Mouse (Mus musculus) forebrain, embryonic 12.5 days (tissue): ENCODE measurements at regions not wholly inside any gene's neighbourhood (a gene's known extent, or its start where the extent isn't known, plus 50 kb on each side); places are given as distances from the start of the nearest gene placed in this dataset.

Source experiments
- ATAC-seq: fragments of 200-750 bp; cut with Nextera tagmentation; 2 replicates; pipeline ENCODE4 v1.8.0; 2017; ENCODE audit warnings: moderate TSS enrichment; ENCODE audit not compliant: low FRiP score
- H3K27ac ChIP-seq: fragments of 300-500 bp; sonication (generic); 2 replicates; pipeline ENCODE4 v1.5.1; 2016; ENCODE audit warnings: mild to moderate bottlenecking
- H3K27me3 ChIP-seq: fragments of 300-500 bp; sonication (generic); 2 replicates; pipeline ENCODE4 v1.6.1; 2016; ENCODE audit warnings: mild to moderate bottlenecking
- H3K36me3 ChIP-seq: fragments of 300-500 bp; sonication (generic); replicated peaks from 2 replicates; pipeline ENCODE4 v1.6.1; 2016; ENCODE audit warnings: mild to moderate bottlenecking
- H3K4me1 ChIP-seq: fragments of 300-500 bp; sonication (generic); 2 replicates; pipeline ENCODE4 v1.6.1; 2016
- H3K4me2 ChIP-seq: fragments of 300-500 bp; sonication (generic); 2 replicates; pipeline ENCODE4 v1.6.1; 2016; ENCODE audit warnings: mild to moderate bottlenecking, moderate library complexity
- H3K4me3 ChIP-seq: fragments of 300-500 bp; sonication (generic); replicated peaks from 2 replicates; pipeline ENCODE4 v1.5.1; 2016; ENCODE audit warnings: mild to moderate bottlenecking
- H3K9ac ChIP-seq: fragments of 300-500 bp; sonication (generic); 2 replicates; pipeline ENCODE4 v1.6.1; 2016; ENCODE audit warnings: mild to moderate bottlenecking
- H3K9me3 ChIP-seq: fragments of 300-500 bp; sonication (generic); 2 replicates; pipeline ENCODE4 v1.6.1; 2016
- WGBS: fragments of 180-500 bp; shearing (Covaris S2); methylation state at CpG from one replicate; pipeline ENCODE4 v1.1.7; 2016; 5-methylcytosine and 5-hydroxymethylcytosine counted together

- 90% methylated on average over 2 of the region's 2 CpGs for WGBS
- ATAC-seq: no peak
- no peak overlapping the region for H3K27ac ChIP-seq
- H3K9me3 ChIP-seq: no peaks in the 10 kb centered on the region
- no peak overlapping the region for H3K9ac ChIP-seq
- H3K4me1 ChIP-seq: no peaks in the 10 kb centered on the region
- H3K4me3 ChIP-seq: no peak overlapping the region
- no peaks in the 10 kb centered on the region for H3K27me3 ChIP-seq
- no peak overlapping the region for H3K4me2 ChIP-seq
- no peaks in the 10 kb centered on the region for H3K36me3 ChIP-seq
Observed at GRCm38 (mm10) chr13:35229601-35230000, 202.7 kb upstream of the Eci2 start.

DNA sequence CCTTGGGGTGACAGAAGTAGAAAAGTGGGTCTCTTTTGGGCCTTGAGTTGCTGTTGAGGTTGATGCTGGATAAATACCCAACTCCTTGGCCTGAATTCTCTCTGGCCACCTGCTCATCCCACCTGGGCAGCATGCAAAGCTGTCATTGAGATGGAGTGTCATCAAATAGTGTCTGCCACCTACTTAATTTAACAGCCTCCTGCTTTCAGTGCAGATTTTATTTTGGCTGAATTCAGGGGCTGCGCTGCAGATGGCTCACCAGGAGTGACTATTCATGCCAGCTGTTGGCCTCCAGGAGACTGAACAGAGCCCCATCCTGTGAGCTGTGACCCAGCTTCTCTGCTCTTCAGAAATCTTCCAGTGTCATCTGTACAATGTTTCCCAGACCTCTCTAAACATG lies 206.7 kb upstream of the Eci2 start:
- Histone ChIP-seq H3K4me3 (no peak overlapping the region), H3K9ac (no peak overlapping the region), H3K27ac (no peak overlapping the region), H3K36me3 (no peaks in the 10 kb centered on the region), H3K4me1 (no peaks in the 10 kb centered on the region), H3K4me2 (no peak overlapping the region), H3K9me3 (no peaks in the 10 kb centered on the region), H3K27me3 (no peaks in the 10 kb centered on the region)
- WGBS: 96% methylated on average over 1 of the region's 1 CpGs
- ATAC-seq: no peak

DNA sequence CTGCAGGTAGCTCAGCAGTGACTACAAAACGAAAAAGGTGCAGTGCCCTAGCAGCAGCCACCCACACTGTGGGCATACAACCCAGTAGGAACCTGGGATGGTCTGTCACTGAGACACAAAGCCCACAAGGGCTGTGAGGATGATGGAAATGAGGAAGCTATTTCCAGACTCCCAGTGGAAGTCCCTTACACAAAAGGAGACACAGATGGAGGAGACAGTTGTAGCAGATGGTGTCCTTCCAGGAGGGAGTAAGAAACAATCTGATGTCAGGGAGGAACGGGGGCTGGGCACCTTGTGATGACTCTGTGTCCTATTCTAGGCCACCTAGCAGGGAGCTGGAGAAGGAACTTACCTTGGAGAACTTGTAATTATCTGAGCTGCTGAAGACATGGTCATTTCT lies 214.5 kb upstream of the Eci2 start:
- Histone ChIP-seq H3K4me2 (no peak overlapping the region), H3K36me3 (no peaks in the 10 kb centered on the region), H3K27me3 (no peaks in the 10 kb centered on the region), H3K9me3 (no peaks in the 10 kb centered on the region), H3K9ac (no peak overlapping the region), H3K4me1 (no peaks in the 10 kb centered on the region), H3K4me3 (no peak overlapping the region), H3K27ac (no peak overlapping the region)
- 74% methylated on average over 2 of the region's 2 CpGs for WGBS
- ATAC-seq: no peak

DNA sequence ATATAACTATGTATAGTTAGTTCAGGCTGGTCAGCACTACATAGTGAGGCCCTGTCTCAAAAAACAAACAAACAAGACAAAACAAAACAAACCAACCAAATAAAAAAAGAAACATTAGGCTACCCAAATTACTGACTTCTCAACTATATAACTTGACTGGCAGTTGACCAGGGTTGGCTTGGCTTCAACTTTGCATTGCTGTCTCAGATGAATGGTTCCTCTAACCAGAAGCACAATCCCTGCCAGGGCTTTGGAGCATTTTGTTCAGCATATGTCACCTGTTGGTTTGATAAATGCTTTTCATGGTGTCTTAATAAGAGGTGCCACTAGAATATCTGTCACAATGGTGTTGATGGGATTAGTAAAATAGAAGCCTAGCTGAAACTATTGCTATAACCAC lies 217.1 kb upstream of the Eci2 start:
- no peak overlapping the region for H3K4me2 ChIP-seq
- no peak overlapping the region for H3K9ac ChIP-seq
- ATAC-seq: no peak
- no peaks in the 10 kb centered on the region for H3K27me3 ChIP-seq
- no peaks in the 10 kb centered on the region for H3K9me3 ChIP-seq
- H3K4me1 ChIP-seq: no peaks in the 10 kb centered on the region
- H3K4me3 ChIP-seq: no peak overlapping the region
- no peaks in the 10 kb centered on the region for H3K36me3 ChIP-seq
- H3K27ac ChIP-seq: no peak overlapping the region

DNA sequence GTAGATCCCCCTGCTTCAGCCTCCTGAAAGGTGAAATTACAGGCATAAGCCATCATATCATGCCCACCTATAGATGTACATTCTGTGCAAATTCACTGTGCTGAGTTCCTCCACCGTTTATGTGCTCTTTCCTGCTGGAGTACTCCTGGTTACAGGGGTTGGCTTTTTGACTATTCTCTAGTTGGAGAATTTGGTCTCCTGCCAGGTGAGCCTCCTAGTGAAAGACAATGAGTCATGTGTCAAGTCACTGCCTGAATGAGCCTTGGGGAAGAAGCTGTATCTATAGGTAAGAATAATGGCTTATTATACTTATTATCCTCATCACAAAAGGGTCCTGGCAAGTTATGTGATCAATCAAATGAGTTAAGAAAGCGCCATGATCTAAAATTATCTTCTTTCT lies 230.5 kb upstream of the Eci2 start:
- no peaks in the 10 kb centered on the region for H3K27me3 ChIP-seq
- 84% methylated on average over 2 of the region's 2 CpGs for WGBS
- no peaks in the 10 kb centered on the region for H3K9me3 ChIP-seq
- no peaks in the 10 kb centered on the region for H3K36me3 ChIP-seq
- ATAC-seq: no peak
- H3K4me1 ChIP-seq: no peaks in the 10 kb centered on the region
- no peak overlapping the region for H3K9ac ChIP-seq
- H3K27ac ChIP-seq: no peak overlapping the region
- no peak overlapping the region for H3K4me2 ChIP-seq
- H3K4me3 ChIP-seq: no peak overlapping the region

GRCm38 (mm10) chr13:35258720-35259119 lies 231.8 kb upstream of the Eci2 start:
- no peaks in the 10 kb centered on the region for H3K36me3 ChIP-seq
- no peak for ATAC-seq
- H3K9me3 ChIP-seq: no peaks in the 10 kb centered on the region
- WGBS: 84% methylated on average over 1 of the region's 1 CpGs
- H3K4me1 ChIP-seq: no peaks in the 10 kb centered on the region
- no peaks in the 10 kb centered on the region for H3K27me3 ChIP-seq
- no peak overlapping the region for H3K4me3 ChIP-seq
- H3K4me2 ChIP-seq: no peak overlapping the region
- no peak overlapping the region for H3K27ac ChIP-seq
- no peak overlapping the region for H3K9ac ChIP-seq

DNA sequence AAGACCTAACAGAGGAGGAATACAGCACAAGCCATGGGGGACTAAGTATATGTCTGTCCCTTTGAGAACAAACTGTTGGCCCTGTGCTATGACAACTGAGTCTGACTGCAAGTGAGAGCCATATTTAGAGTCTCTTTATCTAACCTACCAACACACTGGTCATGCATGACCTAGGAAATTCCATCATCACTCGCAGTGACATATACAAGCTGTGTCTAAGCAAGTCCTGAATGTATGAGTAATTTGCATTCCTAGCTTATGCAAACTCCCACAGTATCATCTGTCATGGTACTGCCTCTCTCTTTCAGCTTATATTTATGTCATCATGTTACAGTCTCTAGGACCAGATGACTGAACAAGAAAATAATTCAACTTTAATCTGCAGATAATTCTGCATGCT lies 257.1 kb upstream of the Eci2 start:
- no peak overlapping the region for H3K9ac ChIP-seq
- no peaks in the 10 kb centered on the region for H3K36me3 ChIP-seq
- H3K27ac ChIP-seq: no peak overlapping the region
- H3K4me1 ChIP-seq: no peaks in the 10 kb centered on the region
- no peak overlapping the region for H3K4me3 ChIP-seq
- no peak overlapping the region for H3K4me2 ChIP-seq
- WGBS: 85% methylated on average over 1 of the region's 1 CpGs
- no peak for ATAC-seq
- H3K27me3 ChIP-seq: no peaks in the 10 kb centered on the region
- no peaks in the 10 kb centered on the region for H3K9me3 ChIP-seq

DNA sequence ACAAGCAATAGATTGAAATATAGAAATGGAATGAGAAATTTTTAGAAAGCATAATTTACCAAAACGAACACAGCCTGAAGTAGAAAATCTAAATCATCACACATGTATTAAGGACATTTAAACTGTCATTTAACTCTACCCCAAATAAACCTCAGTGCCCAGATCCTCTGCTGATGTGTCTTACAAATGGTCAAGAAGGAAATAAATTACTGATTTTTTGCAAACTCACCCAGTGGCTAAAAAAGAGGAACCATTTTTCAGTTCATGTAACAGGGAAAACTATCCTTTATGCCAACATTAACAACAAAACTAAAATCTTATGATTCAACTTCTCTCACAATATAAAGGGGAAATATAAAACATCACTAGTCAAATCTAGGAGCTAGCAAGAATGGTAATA lies 275.2 kb upstream of the Eci2 start:
- Histone ChIP-seq H3K4me3 (no peak overlapping the region), H3K9ac (no peak overlapping the region), H3K9me3 (no peaks in the 10 kb centered on the region), H3K36me3 (no peaks in the 10 kb centered on the region), H3K4me2 (no peak overlapping the region), H3K4me1 (no peaks in the 10 kb centered on the region), H3K27me3 (no peaks in the 10 kb centered on the region), H3K27ac (no peak overlapping the region)
- WGBS: 82% methylated on average over 1 of the region's 1 CpGs
- no peak for ATAC-seq

GRCm38 (mm10) chr13:35316772-35317171 lies 289.9 kb upstream of the Eci2 start:
- ATAC-seq: no peak
- 91% methylated on average over 1 of the region's 1 CpGs for WGBS
- no peak overlapping the region for H3K9ac ChIP-seq
- no peaks in the 10 kb centered on the region for H3K9me3 ChIP-seq
- H3K27me3 ChIP-seq: no peaks in the 10 kb centered on the region
- H3K4me1 ChIP-seq: no peaks in the 10 kb centered on the region
- H3K4me3 ChIP-seq: no peak overlapping the region
- H3K4me2 ChIP-seq: no peak overlapping the region
- no peaks in the 10 kb centered on the region for H3K36me3 ChIP-seq
- no peak overlapping the region for H3K27ac ChIP-seq

DNA sequence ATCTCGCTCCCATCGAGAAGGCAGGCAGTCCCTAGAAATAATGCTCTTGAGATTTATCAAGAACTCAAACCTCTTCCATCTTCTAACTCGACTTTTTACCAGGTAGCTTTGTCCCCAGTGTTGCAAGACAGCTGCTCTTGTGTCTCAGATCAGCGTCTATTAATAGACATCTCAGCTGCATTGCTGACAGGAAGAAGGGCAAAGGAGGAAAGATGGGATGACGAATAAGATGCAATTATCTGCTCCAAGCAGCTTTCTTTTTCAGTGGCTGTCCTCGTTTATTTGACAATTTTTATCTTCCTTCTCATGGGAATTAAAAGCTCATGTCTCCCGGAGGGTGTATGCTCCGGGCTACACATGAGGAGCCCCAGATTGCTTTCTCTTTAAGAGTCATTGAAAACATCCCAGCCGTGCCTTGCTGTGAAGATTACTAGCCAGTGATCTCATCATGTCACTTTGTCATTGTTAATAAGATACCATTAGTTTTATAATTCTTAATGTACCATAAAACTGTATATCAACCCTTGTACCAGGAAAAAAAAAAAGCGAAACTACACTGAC lies 299.9 kb upstream of the Eci2 start:
- no peaks in the 10 kb centered on the region for H3K36me3 ChIP-seq
- H3K4me1 ChIP-seq: no peaks in the 10 kb centered on the region
- H3K27me3 ChIP-seq: no peaks in the 10 kb centered on the region
- no peak overlapping the region for H3K4me2 ChIP-seq
- no peak overlapping the region for H3K9ac ChIP-seq
- 64% methylated on average over 10 of the region's 10 CpGs for WGBS
- H3K4me3 ChIP-seq: no peak overlapping the region
- no peaks in the 10 kb centered on the region for H3K9me3 ChIP-seq
- no peak for ATAC-seq
- no peak overlapping the region for H3K27ac ChIP-seq

DNA sequence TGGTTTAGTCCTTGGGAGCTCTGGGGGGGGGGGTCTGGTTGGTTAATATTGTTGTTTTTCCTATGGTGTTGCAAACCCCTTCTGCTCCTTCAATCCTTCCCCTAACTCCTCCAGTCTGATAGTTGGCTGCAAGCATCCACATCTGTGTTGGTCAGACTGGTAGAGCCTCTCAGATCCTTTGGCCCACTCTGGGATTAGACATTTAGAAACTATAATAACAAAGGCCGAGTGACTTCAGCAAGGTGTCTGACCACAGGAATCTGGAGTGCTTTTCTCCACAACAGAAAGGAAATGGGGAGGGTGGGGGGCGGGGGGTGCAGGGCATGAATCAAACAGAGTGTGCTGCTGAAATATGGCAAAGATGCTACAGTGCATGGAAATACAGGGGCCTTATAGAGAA lies 301.4 kb upstream of the Eci2 start:
- Histone ChIP-seq H3K9me3 (no peaks in the 10 kb centered on the region), H3K36me3 (no peaks in the 10 kb centered on the region), H3K9ac (no peak overlapping the region), H3K4me2 (no peak overlapping the region), H3K27ac (no peak overlapping the region), H3K27me3 (no peaks in the 10 kb centered on the region), H3K4me1 (no peaks in the 10 kb centered on the region), H3K4me3 (no peak overlapping the region)
- ATAC-seq: no peak
- 73% methylated on average over 2 of the region's 2 CpGs for WGBS

DNA sequence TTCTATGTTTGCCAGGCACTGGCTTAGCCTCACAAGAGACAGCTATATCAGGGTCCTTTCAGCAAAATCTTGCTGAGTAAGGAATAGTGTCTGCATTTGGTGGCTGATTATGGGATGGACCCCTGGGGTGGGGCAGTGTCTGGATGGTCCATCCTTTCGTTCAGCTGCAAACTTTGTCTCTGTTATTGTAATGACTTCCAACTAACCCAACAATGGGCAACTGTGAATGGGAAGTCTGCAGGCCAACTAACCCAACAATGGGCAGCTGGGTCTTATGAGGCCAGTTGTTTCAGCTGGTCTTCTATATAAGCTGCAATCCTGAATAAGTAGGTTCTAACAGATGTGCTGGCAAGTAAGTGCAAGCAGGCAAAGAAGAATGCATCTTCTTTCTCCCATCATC lies 304.0 kb upstream of the Eci2 start:
- no peak overlapping the region for H3K4me2 ChIP-seq
- no peaks in the 10 kb centered on the region for H3K9me3 ChIP-seq
- H3K36me3 ChIP-seq: no peaks in the 10 kb centered on the region
- H3K9ac ChIP-seq: no peak overlapping the region
- H3K27me3 ChIP-seq: no peaks in the 10 kb centered on the region
- WGBS: 38% methylated on average over 1 of the region's 1 CpGs
- ATAC-seq: no peak
- H3K4me1 ChIP-seq: 0 out of 2 replicates have a peak, but pooled peaks cover 4% of the 10 kb centered on the region
- no peak overlapping the region for H3K4me3 ChIP-seq
- H3K27ac ChIP-seq: no peak overlapping the region

GRCm38 (mm10) chr13:35345507-35346129 lies 314.0 kb upstream of the Cdyl start:
- H3K4me3 ChIP-seq: no peak overlapping the region
- no peaks in the 10 kb centered on the region for H3K4me1 ChIP-seq
- H3K9ac ChIP-seq: no peak overlapping the region
- H3K9me3 ChIP-seq: no peaks in the 10 kb centered on the region
- H3K4me2 ChIP-seq: no peak overlapping the region
- no peaks in the 10 kb centered on the region for H3K36me3 ChIP-seq
- no peak overlapping the region for H3K27ac ChIP-seq
- 38% methylated on average over 2 of the region's 2 CpGs for WGBS
- ATAC-seq: no peak
- H3K27me3 ChIP-seq: no peaks in the 10 kb centered on the region
